In the genomic region with DNA sequence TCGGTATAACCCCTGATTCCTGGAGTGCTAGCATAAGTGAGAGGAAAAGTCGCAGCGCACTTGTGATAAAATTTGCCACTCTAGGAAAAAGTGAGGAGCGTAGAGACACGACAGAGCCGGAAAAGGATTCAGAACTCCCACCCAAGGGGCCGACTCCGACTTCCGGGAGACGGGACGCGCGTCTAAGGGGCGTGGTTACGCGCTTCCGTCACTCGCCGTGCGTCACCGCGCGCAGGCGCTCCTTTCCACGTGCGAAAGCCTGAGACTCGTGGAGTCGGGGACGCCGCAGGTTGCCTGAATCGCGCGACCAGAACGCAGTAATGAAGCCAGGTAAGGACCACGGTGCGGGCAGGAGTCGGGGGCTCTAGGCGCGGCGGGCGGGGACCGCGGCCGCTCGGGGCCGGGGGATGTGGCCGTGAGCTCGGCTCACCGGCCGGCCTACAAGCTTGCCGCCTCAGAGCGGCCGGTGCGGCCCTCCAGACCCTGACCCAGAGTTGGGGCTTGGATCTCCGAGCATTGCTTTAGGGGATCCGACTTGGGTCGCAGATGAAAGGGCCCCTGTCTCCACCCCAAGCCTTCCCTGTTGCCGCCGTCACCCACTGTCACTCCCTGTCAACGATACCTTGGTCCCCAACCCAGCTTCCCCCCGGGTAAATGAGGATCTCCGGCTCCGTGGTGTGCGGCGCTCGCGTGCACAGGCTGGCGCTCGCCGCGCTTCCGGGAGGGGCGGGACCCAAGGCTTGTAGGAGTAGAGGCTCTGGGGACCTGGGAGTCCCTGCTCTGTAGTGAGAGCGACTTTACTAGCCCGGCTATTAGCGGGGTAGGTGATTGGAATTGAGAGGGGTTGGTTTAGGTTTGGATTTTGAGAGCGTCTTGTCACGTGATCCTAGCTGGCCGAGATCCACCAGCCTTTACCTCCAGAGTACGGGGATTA, we compare ENCODE assay signal across 7 mouse cellular contexts. TPM values are rescaled to one million over a fixed set of nuclear protein-coding genes. Genes with fewer than 3 reads are reported as not detected.
A peak's percentile ranks its signal among the peaks of the same experiment; 100 is the strongest.
DNase-seq lines count a peak whose midpoint lies in the region; ATAC-seq lines count a peak whose summit lies in the region.

A gene (plus strand): TSS at position 222 of the 934 bp plus-strand sequence.

- peak within 1 kb of the TSS; percentile 79 for H3K4me2 ChIP-seq in intestine, embryonic 16.5 days (ENCODE audit: low read depth, low read length)
- peak within 1 kb of the TSS; percentile 78 for H3K4me2 ChIP-seq in midbrain, embryonic 11.5 days

- peak within 1 kb of the TSS; percentile 85 for H3K9ac ChIP-seq in intestine, embryonic 16.5 days (ENCODE audit: low read depth, low read length)
- H3K9ac ChIP-seq in midbrain, embryonic 11.5 days (ENCODE audit: low read length) = peak within 1 kb of the TSS; percentile 77

- under 1% methylated on average over 80 of the region's 80 CpGs for WGBS in intestine, embryonic 16.5 days
- under 1% methylated on average over 80 of the region's 80 CpGs for WGBS in midbrain, embryonic 11.5 days

- peak within 1 kb of the TSS; percentile 92 for H3K27ac ChIP-seq in intestine, embryonic 16.5 days (ENCODE audit: low read length)
- peak within 1 kb of the TSS; percentile 63 for H3K27ac ChIP-seq in midbrain, embryonic 11.5 days (ENCODE audit: low read depth, low read length)

- peaks cover 28% of the 10 kb centered on the region for H3K4me1 ChIP-seq in intestine, embryonic 16.5 days (ENCODE audit: control insufficient read depth, insufficient read depth, low read length)
- peaks cover 17% of the 10 kb centered on the region for H3K4me1 ChIP-seq in midbrain, embryonic 11.5 days (ENCODE audit: control insufficient read depth, insufficient read depth, low read length)

- H3K4me3 ChIP-seq in intestine, embryonic 16.5 days (ENCODE audit: low read length) = peak within 1 kb of the TSS; percentile 86
- peak within 1 kb of the TSS; percentile 65 for H3K4me3 ChIP-seq in midbrain, embryonic 11.5 days (ENCODE audit: low read depth, low read length)

- H3K9me3 ChIP-seq in intestine, embryonic 16.5 days (ENCODE audit: control insufficient read depth, low read length) = no peaks in the 10 kb centered on the region
- H3K9me3 ChIP-seq in midbrain, embryonic 11.5 days (ENCODE audit: control insufficient read depth, low read length) = no peaks in the 10 kb centered on the region

- no peaks in the 10 kb centered on the region for H3K27me3 ChIP-seq in intestine, embryonic 16.5 days (replicated peaks; ENCODE audit: control insufficient read depth, insufficient read depth, low read length)
- H3K27me3 ChIP-seq in midbrain, embryonic 11.5 days (ENCODE audit: control insufficient read depth, insufficient read depth, low read length) = no peaks in the 10 kb centered on the region

- intact Hi-C loops in left cerebral cortex, postnatal 36 days (cut with DNase I) = loop anchor here (5.0 to 10.0 kb wide), 3 partner anchors 45 to 517 kb away; a partner anchor contains a TSS

- peak; percentile 93 for DNase-seq in adrenal gland, adult 2 months
- peak; percentile 90 for DNase-seq in embryo, embryonic 11.5 days (ENCODE audit: low read depth, low spot score)
- peak; percentile 87 to 91 for DNase-seq in gastrocnemius, postnatal 4 days (ENCODE audit: low spot score in 2 of 2)
- DNase-seq in left cerebral cortex, postnatal 36 days (ENCODE audit: low spot score in 2 of 2) = peak; percentile 92 to 93
- DNase-seq in midbrain, embryonic 11.5 days (ENCODE audit: low spot score, missing footprints) = peak; percentile 100
- DNase-seq in skeletal muscle tissue, adult 2 months (ENCODE audit: low read depth, low spot score) = peak; percentile 87

- H3K36me3 ChIP-seq in intestine, embryonic 16.5 days (ENCODE audit: control insufficient read depth, insufficient read depth, low read length) = no peaks in the 10 kb centered on the region
- no peaks in the 10 kb centered on the region for H3K36me3 ChIP-seq in midbrain, embryonic 11.5 days (ENCODE audit: control insufficient read depth, insufficient read depth, low read length)

- peak; percentile 91 for ATAC-seq in intestine, embryonic 16.5 days
- peak; percentile 94 for ATAC-seq in midbrain, embryonic 11.5 days (ENCODE audit: low FRiP score)

RNA-seq across cellular contexts. Expression of the gene that starts here (rescaled TPM):
- total RNA-seq in adrenal gland, adult 2 months (2021) = 100 to 1,000 TPM in 1 of 2 experiments, 10 to 100 TPM in 1; 99.5 to 104 TPM
- polyA plus RNA-seq in adrenal gland, adult 2 months (2012; rRNA removed) = 27.2 and 34.7 TPM in 2 replicates
- 10 to 100 TPM; 61.2 to 64.8 TPM for total RNA-seq in gastrocnemius, postnatal 4 days (2021)
- polyA plus RNA-seq in intestine, embryonic 16.5 days (2015; fragmentation: Nextera tagmentation; extraction: Ambion mirVana) = 90.2 and 93.9 TPM in 2 replicates
- total RNA-seq in left cerebral cortex, postnatal 36 days (2021) = 10 to 100 TPM; 50.3 to 54.8 TPM
- 43.2 and 46.0 TPM in 2 replicates for polyA plus RNA-seq in midbrain, embryonic 11.5 days (2014; fragmentation: Nextera tagmentation; extraction: Ambion mirVana)

Comparison
In these comparisons a context has a peak if more than half of its experiments do, and no peak if none do; other contexts are left out.
1. Peak in every context shown above with its lines: DNase-seq, ATAC-seq, H3K4me3 ChIP-seq and H3K27ac ChIP-seq.